Mouse (Mus musculus) heart, embryonic 11.5 days (tissue): ENCODE data around the gene Mgat2. TPM values are rescaled to one million over a fixed set of nuclear protein-coding genes. Genes with fewer than 3 reads are reported as not detected.
A peak's percentile ranks its signal among the peaks of the same experiment; 100 is the strongest.

ENCODE experiments used
- ATAC-seq: fragments of 200-750 bp; cut with Nextera tagmentation; replicated peaks from 2 replicates; pipeline ENCODE4 v1.8.0; 2017; ENCODE audit warnings: moderate library complexity; ENCODE audit not compliant: insufficient number of reproducible peaks, low FRiP score, low TSS enrichment
- H3K27ac ChIP-seq: fragments of 300-500 bp; sonication (generic); 2 replicates; pipeline ENCODE4 v1.5.1; 2014; ENCODE audit warnings: mild to moderate bottlenecking, low read depth, low read length
- H3K27me3 ChIP-seq: fragments of 300-500 bp; sonication (generic); 2 replicates; pipeline ENCODE4 v1.6.1; 2014; ENCODE audit warnings: mild to moderate bottlenecking, low read length, mixed read lengths; ENCODE audit not compliant: control insufficient read depth, insufficient read depth
- H3K36me3 ChIP-seq: fragments of 300-500 bp; sonication (generic); 2 replicates; pipeline ENCODE4 v1.6.1; 2014; ENCODE audit warnings: mild to moderate bottlenecking, low read length, moderate library complexity, mixed read lengths; ENCODE audit not compliant: control insufficient read depth, insufficient read depth
- H3K4me1 ChIP-seq: fragments of 300-500 bp; sonication (generic); 2 replicates; pipeline ENCODE4 v1.6.1; 2014; ENCODE audit warnings: low read length; ENCODE audit not compliant: control insufficient read depth, insufficient read depth
- H3K4me2 ChIP-seq: fragments of 300-500 bp; sonication (generic); 2 replicates; pipeline ENCODE4 v1.6.1; 2014; ENCODE audit warnings: mild to moderate bottlenecking, moderate library complexity
- H3K4me3 ChIP-seq: fragments of 300-500 bp; sonication (generic); 2 replicates; pipeline ENCODE4 v1.5.1; 2014; ENCODE audit warnings: low read depth, low read length
- H3K9ac ChIP-seq: fragments of 300-500 bp; sonication (generic); 2 replicates; pipeline ENCODE4 v1.6.1; 2014; ENCODE audit warnings: mild to moderate bottlenecking, low read depth, low read length, moderate library complexity
- H3K9me3 ChIP-seq: fragments of 300-500 bp; sonication (generic); replicated peaks from 2 replicates; pipeline ENCODE4 v1.6.1; 2016; ENCODE audit warnings: low read length; ENCODE audit not compliant: control insufficient read depth
- WGBS: fragments of 180-500 bp; shearing (Covaris S2); extraction: QIAGEN DNeasy Blood & Tissue Kit; methylation state at CpG from one replicate; pipeline ENCODE4 v1.1.7; 2014; ENCODE audit not compliant: insufficient replicate concordance; 5-methylcytosine and 5-hydroxymethylcytosine counted together
- polyA plus RNA-seq: library from polyadenylated mRNA; unstranded; fragments of >200 nt; fragmentation: Nextera tagmentation; extraction: Ambion mirVana; gene quantifications from 2 replicates; pipeline ENCODE4 v1.2.1, GENCODE M21; 2014

Mgat2 gene
- polyA plus RNA-seq, 1 experiment from 2014 or later = 35.3 TPM

- Histone ChIP-seq H3K4me1 (peaks cover 4% of the 10 kb centered on the region; the same call in 1 of the 2 replicates), H3K36me3 (no peaks in the 10 kb centered on the region), H3K4me3 (peak overlapping the region; percentile 74), H3K27ac (peak overlapping the region; percentile 79), H3K9me3 (no peaks in the 10 kb centered on the region), H3K9ac (peak overlapping the region; percentile 83), H3K4me2 (peak overlapping the region; percentile 91), H3K27me3 (no peaks in the 10 kb centered on the region)
- peak; percentile 27; the same call in 1 of the 2 replicates for ATAC-seq
- 9% methylated on average over 18 of the region's 18 CpGs for WGBS
Measured at GRCm38 (mm10) chr12:69167656-69168460, 16.1 kb upstream of the Mgat2 start.

GRCm38 (mm10) chr12:69168461-69169106 is 15.4 kb upstream of the Mgat2 start, which contains the start of gene Lrr1:
Gene Lrr1, plus strand, starts transcription at chr12:69168814.
- no peaks in the 10 kb centered on the region for H3K9me3 ChIP-seq
- H3K4me3 ChIP-seq = peak within 1 kb of the TSS; percentile 74
- H3K4me2 ChIP-seq = peak within 1 kb of the TSS; percentile 91
- peak within 1 kb of the TSS; percentile 79 for H3K27ac ChIP-seq
- peak within 1 kb of the TSS; percentile 83 for H3K9ac ChIP-seq
- no peaks in the 10 kb centered on the region for H3K36me3 ChIP-seq
- H3K4me1 ChIP-seq = peaks cover 4% of the 10 kb centered on the region; the same call in 1 of the 2 replicates
- no peaks in the 10 kb centered on the region for H3K27me3 ChIP-seq
- WGBS = under 1% methylated on average over 40 of the region's 40 CpGs
- peak; percentile 90 for ATAC-seq

GRCm38 (mm10) chr12:69171307-69171706 is 12.7 kb upstream of the Mgat2 start:
- Histone ChIP-seq H3K4me3 (no peak overlapping the region), H3K4me1 (peaks cover 4% of the 10 kb centered on the region; the same call in 1 of the 2 replicates), H3K27me3 (no peaks in the 10 kb centered on the region), H3K9me3 (no peaks in the 10 kb centered on the region), H3K36me3 (no peaks in the 10 kb centered on the region), H3K9ac (no peak overlapping the region), H3K27ac (no peak overlapping the region), H3K4me2 (no peak overlapping the region)
- 95% methylated on average over 2 of the region's 2 CpGs for WGBS
- ATAC-seq = no peak

GRCm38 (mm10) chr12:69175975-69176374 is 8.0 kb upstream of the Mgat2 start:
- H3K4me2 ChIP-seq = no peak overlapping the region
- H3K36me3 ChIP-seq = peaks cover 2% of the 10 kb centered on the region; the same call in 1 of the 2 replicates
- no peak overlapping the region for H3K4me3 ChIP-seq
- no peak for ATAC-seq
- no peaks in the 10 kb centered on the region for H3K9me3 ChIP-seq
- H3K4me1 ChIP-seq = no peaks in the 10 kb centered on the region
- H3K27ac ChIP-seq = no peak overlapping the region
- no peak overlapping the region for H3K9ac ChIP-seq
- no peaks in the 10 kb centered on the region for H3K27me3 ChIP-seq
- 91% methylated on average over 3 of the region's 3 CpGs for WGBS

- Histone ChIP-seq H3K27me3 (no peaks in the 10 kb centered on the region), H3K9me3 (no peaks in the 10 kb centered on the region), H3K27ac (no peak overlapping the region), H3K36me3 (peaks cover 5% of the 10 kb centered on the region; the same call in 1 of the 2 replicates), H3K9ac (no peak overlapping the region), H3K4me2 (no peak overlapping the region), H3K4me3 (no peak overlapping the region), H3K4me1 (no peaks in the 10 kb centered on the region)
- ATAC-seq = no peak
- 85% methylated on average over 3 of the region's 3 CpGs for WGBS
Measured at GRCm38 (mm10) chr12:69177526-69177925, 6.4 kb upstream of the Mgat2 start.

GRCm38 (mm10) chr12:69179371-69179770 is 4.6 kb upstream of the Mgat2 start:
- Histone ChIP-seq H3K36me3 (peaks cover 5% of the 10 kb centered on the region; the same call in 1 of the 2 replicates), H3K4me3 (no peak overlapping the region), H3K4me1 (no peaks in the 10 kb centered on the region), H3K27me3 (no peaks in the 10 kb centered on the region), H3K4me2 (no peak overlapping the region), H3K27ac (no peak overlapping the region), H3K9ac (no peak overlapping the region), H3K9me3 (no peaks in the 10 kb centered on the region)
- no peak for ATAC-seq
- WGBS = 62% methylated on average over 12 of the region's 12 CpGs

GRCm38 (mm10) chr12:69181800-69182199 is 2.2 kb upstream of the Mgat2 start:
- no peak for ATAC-seq
- H3K4me2 ChIP-seq = no peak overlapping the region
- no peak overlapping the region for H3K4me3 ChIP-seq
- peaks cover 5% of the 10 kb centered on the region; the same call in 1 of the 2 replicates for H3K36me3 ChIP-seq
- no peaks in the 10 kb centered on the region for H3K27me3 ChIP-seq
- no peak overlapping the region for H3K9ac ChIP-seq
- no peaks in the 10 kb centered on the region for H3K9me3 ChIP-seq
- H3K27ac ChIP-seq = no peak overlapping the region
- H3K4me1 ChIP-seq = peaks cover 9% of the 10 kb centered on the region
- WGBS = 80% methylated on average over 4 of the region's 4 CpGs

- no peaks in the 10 kb centered on the region for H3K27me3 ChIP-seq
- peak; percentile 62 for ATAC-seq
- H3K27ac ChIP-seq = peak overlapping the region; percentile 79
- peak overlapping the region; percentile 75 for H3K4me2 ChIP-seq
- peak overlapping the region; percentile 96 for H3K9ac ChIP-seq
- H3K4me1 ChIP-seq = peaks cover 12% of the 10 kb centered on the region
- H3K9me3 ChIP-seq = no peaks in the 10 kb centered on the region
- H3K4me3 ChIP-seq = peak overlapping the region; percentile 92
- 2% methylated on average over 86 of the region's 86 CpGs for WGBS
- H3K36me3 ChIP-seq = 0 out of 2 replicates have a peak, but pooled peaks cover 6% of the 10 kb centered on the region
Measured at GRCm38 (mm10) chr12:69184342-69185295, 662 bp downstream of the Mgat2 start.
